Mouse (Mus musculus) layer of hippocampus, postnatal 25 days (tissue): Measurements from ENCODE around the gene Spef1. TPM values are rescaled to one million over a fixed set of nuclear protein-coding genes. Genes with fewer than 3 reads are reported as not detected.
A peak's percentile ranks its signal among the peaks of the same experiment; 100 is the strongest.

ENCODE experiments used
- DNase-seq, 2 experiments: peaks; one replicate each; pipeline ENCODE4 v3.0.0; 2022; ENCODE audit warnings: mixed read lengths in 2 of 2, low spot score in 1 of 2; ENCODE audit errors: extremely low spot score in 1 of 2
- total RNA-seq, 2 experiments: library from RNA; stranded (reverse); gene quantifications; 2 replicates each; pipeline ENCODE4 v1.2.3; 2021

The Spef1 gene
- total RNA-seq, 2 experiments from 2014 or later, result 11.2 to 12.4 TPM

- DNase-seq, result no peak
Measured at GRCm38 (mm10) chr2:131146193-131147042, 40.7 kb downstream of the Spef1 start.

- no peak for DNase-seq
Measured at GRCm38 (mm10) chr2:131145536-131145935, 41.5 kb downstream of the Spef1 start.

- DNase-seq, result no peak
Measured at GRCm38 (mm10) chr2:131145121-131145520, 42.0 kb downstream of the Spef1 start.

GRCm38 (mm10) chr2:131143007-131143780 lies 43.9 kb downstream of the Spef1 start:
- no peak for DNase-seq

GRCm38 (mm10) chr2:131142592-131142991 lies 44.5 kb downstream of the Spef1 start:
- DNase-seq, result peak; percentile 36 to 59

- DNase-seq, result no peak
Measured at GRCm38 (mm10) chr2:131141336-131141986, 45.6 kb downstream of the Spef1 start.

GRCm38 (mm10) chr2:131140533-131140905 lies 46.6 kb downstream of the Spef1 start:
- DNase-seq, result no peak

- DNase-seq, result no peak
Measured at GRCm38 (mm10) chr2:131139886-131140532, 47.1 kb downstream of the Spef1 start.

GRCm38 (mm10) chr2:131139287-131139686 lies 47.8 kb downstream of the Spef1 start:
- no peak for DNase-seq

- DNase-seq, result peak in 1 of 2 experiments; percentile 0
Measured at GRCm38 (mm10) chr2:131138760-131139159, 48.3 kb downstream of the Spef1 start.

- peak in 1 of 2 experiments; percentile 2 for DNase-seq
Measured at GRCm38 (mm10) chr2:131138296-131138695, 48.8 kb downstream of the Spef1 start.

GRCm38 (mm10) chr2:131135521-131136139 lies 51.5 kb downstream of the Spef1 start:
- DNase-seq, result no peak

- no peak for DNase-seq
Measured at GRCm38 (mm10) chr2:131134826-131135400, 52.2 kb downstream of the Spef1 start.

- no peak for DNase-seq
Measured at GRCm38 (mm10) chr2:131134381-131134780, 52.7 kb downstream of the Spef1 start.

- DNase-seq, result no peak
Measured at GRCm38 (mm10) chr2:131132930-131133547, 54.0 kb downstream of the Spef1 start, which contains the start of gene Gm11037. TSS of gene Gm11037 (plus strand) at chr2:131133497.

GRCm38 (mm10) chr2:131132111-131132888 lies 54.8 kb downstream of the Spef1 start:
- no peak for DNase-seq

- no peak for DNase-seq
Measured at GRCm38 (mm10) chr2:131130849-131131248, 56.2 kb downstream of the Spef1 start.

GRCm38 (mm10) chr2:131129836-131130235 lies 57.2 kb downstream of the Spef1 start:
- DNase-seq, result no peak
